8 mouse cellular contexts compared by ENCODE assay signal in the genomic region with DNA sequence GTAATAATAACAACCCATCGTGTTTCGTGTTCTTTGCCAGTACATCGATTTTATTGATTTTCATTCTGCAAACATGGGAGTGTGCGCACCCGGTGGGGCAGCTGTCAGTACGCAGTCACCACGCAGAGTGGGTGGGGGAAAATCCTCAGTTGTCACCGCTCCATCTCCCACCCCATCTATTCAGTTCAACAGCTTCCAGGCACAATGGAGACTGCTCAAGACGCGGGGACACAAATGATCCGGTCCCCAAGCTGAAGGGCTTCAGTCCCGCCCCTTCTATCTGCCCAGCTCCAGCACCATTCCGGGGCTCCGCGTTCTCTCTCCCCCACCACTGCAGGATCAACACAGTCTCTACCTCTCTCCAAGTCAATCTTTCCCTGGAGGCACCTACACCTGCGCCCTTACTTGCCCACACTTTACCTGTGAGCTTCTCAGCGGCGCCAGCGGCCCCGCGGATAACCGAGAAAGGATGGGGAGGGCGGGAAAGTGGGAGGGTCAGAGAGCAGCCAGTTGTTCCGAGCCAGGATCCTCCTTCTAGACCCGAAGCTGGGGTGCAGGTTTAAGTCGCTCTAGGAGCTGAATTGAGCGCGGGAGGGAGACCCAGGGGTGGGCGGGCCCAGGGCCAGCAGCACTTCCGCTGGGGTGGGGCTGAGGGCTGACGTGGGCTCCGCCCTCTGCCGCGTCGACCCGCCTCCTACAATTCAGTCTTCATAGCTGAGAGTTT. TPM values are rescaled to one million over a fixed set of nuclear protein-coding genes. Genes with fewer than 3 reads are reported as not detected.
A peak's percentile ranks its signal among the peaks of the same experiment; 100 is the strongest.
DNase-seq lines count a peak whose midpoint lies in the region; ATAC-seq and TF ChIP-seq lines count a peak whose summit lies in the region.

No protein-coding gene starts in this region.

- peak overlapping the region; percentile 26 for H3K9ac ChIP-seq in ES-Bruce4 (ENCODE audit: low read depth, poor library complexity, severe bottlenecking)
- peak overlapping the region; percentile 46 for H3K9ac ChIP-seq in hindbrain, embryonic 15.5 days
- H3K9ac ChIP-seq in midbrain, embryonic 15.5 days = peak overlapping the region; percentile 34; the same call in 1 of the 2 replicates

- H3K4me2 ChIP-seq in hindbrain, embryonic 15.5 days = peak overlapping the region; percentile 85
- peak overlapping the region; percentile 79 for H3K4me2 ChIP-seq in midbrain, embryonic 15.5 days

- peak; percentile 87 for ATAC-seq in hindbrain, embryonic 15.5 days (ENCODE audit: low FRiP score, low read depth)
- ATAC-seq in midbrain, embryonic 15.5 days (replicated peaks) = peak; percentile 69

- no peak for TF ChIP-seq POLR2A in ES-Bruce4 (IDR thresholded peaks at IDR 0.05; ENCODE audit: insufficient read depth, low read length)

- H3K4me1 ChIP-seq in ES-Bruce4 (ENCODE audit: control insufficient read depth, insufficient read depth, low read length) = no peaks in the 10 kb centered on the region
- peaks cover 34% of the 10 kb centered on the region for H3K4me1 ChIP-seq in hindbrain, embryonic 15.5 days (replicated peaks)
- peaks cover 31% of the 10 kb centered on the region for H3K4me1 ChIP-seq in midbrain, embryonic 15.5 days

- no peak overlapping the region for H3K27ac ChIP-seq in ES-Bruce4 (ENCODE audit: insufficient read depth, low read length)
- peak overlapping the region; percentile 78 for H3K27ac ChIP-seq in gastrocnemius, adult 2 months
- peak overlapping the region; percentile 67 for H3K27ac ChIP-seq in hindbrain, embryonic 15.5 days (replicated peaks)
- peak overlapping the region; percentile 51; the same call in 1 of the 2 replicates for H3K27ac ChIP-seq in midbrain, embryonic 15.5 days

- under 1% methylated on average over 35 of the region's 36 CpGs for WGBS in hindbrain, embryonic 15.5 days
- WGBS in midbrain, embryonic 15.5 days = 0% methylated on average over 36 of the region's 36 CpGs

- no peak for TF ChIP-seq EP300 in ES-Bruce4 (IDR thresholded peaks at IDR 0.05; ENCODE audit: insufficient read depth, low read depth, low read length)

- no peak for TF ChIP-seq CTCF in ES-Bruce4 (IDR thresholded peaks at IDR 0.05; ENCODE audit: low read depth, low read length)
- no peak for TF ChIP-seq CTCF in gastrocnemius, adult 2 months (IDR thresholded peaks at IDR 0.05)

- peak overlapping the region; percentile 64 for H3K4me3 ChIP-seq in ES-Bruce4 (ENCODE audit: low read depth, low read length)
- H3K4me3 ChIP-seq in gastrocnemius, adult 2 months = peak overlapping the region; percentile 83
- peak overlapping the region; percentile 53 for H3K4me3 ChIP-seq in hindbrain, embryonic 15.5 days
- peak overlapping the region; percentile 45 for H3K4me3 ChIP-seq in midbrain, embryonic 15.5 days

- peaks cover 28% of the 10 kb centered on the region for H3K27me3 ChIP-seq in ES-Bruce4 (ENCODE audit: control insufficient read depth, insufficient read depth, low read length, poor library complexity, severe bottlenecking)
- peaks cover 17% of the 10 kb centered on the region for H3K27me3 ChIP-seq in hindbrain, embryonic 15.5 days
- peaks cover 33% of the 10 kb centered on the region for H3K27me3 ChIP-seq in midbrain, embryonic 15.5 days (replicated peaks)

- DNase-seq in adrenal gland, postnatal 4 days (ENCODE audit: low spot score in 2 of 2) = peak; percentile 51 to 56
- DNase-seq in gastrocnemius, adult 2 months = peak; percentile 81
- DNase-seq in liver = peak; percentile 72
- DNase-seq in testis, postnatal 14 days (ENCODE audit: low spot score) = peak; percentile 60
- no peak for DNase-seq in cerebellum, postnatal 36 days

- H3K36me3 ChIP-seq in ES-Bruce4 (ENCODE audit: control insufficient read depth, insufficient read depth, low read length, poor library complexity, severe bottlenecking) = no peaks in the 10 kb centered on the region
- H3K36me3 ChIP-seq in hindbrain, embryonic 15.5 days = no peaks in the 10 kb centered on the region
- no peaks in the 10 kb centered on the region for H3K36me3 ChIP-seq in midbrain, embryonic 15.5 days (replicated peaks)

- no peaks in the 10 kb centered on the region for H3K9me3 ChIP-seq in ES-Bruce4 (replicated peaks; ENCODE audit: control insufficient read depth, insufficient read depth, low read length, poor library complexity, severe bottlenecking)
- no peaks in the 10 kb centered on the region for H3K9me3 ChIP-seq in hindbrain, embryonic 15.5 days
- H3K9me3 ChIP-seq in midbrain, embryonic 15.5 days = no peaks in the 10 kb centered on the region

- intact Hi-C loops in gastrocnemius, adult 2 months (cut with DNase I) = no loop called here

RNA-seq across cellular contexts. Expression of gene Zfp503, which starts 5.8 kb away (rescaled TPM):
- 0.37 and 0.68 TPM in 2 replicates for polyA plus RNA-seq in ES-Bruce4 (2011; ENCODE audit: insufficient read depth, insufficient read length, low read depth, missing spikeins)
- 10 to 100 TPM; 41.7 to 57.4 TPM for total RNA-seq in adrenal gland, postnatal 4 days (2021)
- total RNA-seq in gastrocnemius, adult 2 months (2021) = 10 to 100 TPM in 1 of 2 experiments, 1 to 10 TPM in 1; 8.1 to 10.7 TPM
- polyA plus RNA-seq in hindbrain, embryonic 15.5 days (2015; fragmentation: Nextera tagmentation; extraction: Ambion mirVana) = 11.0 and 13.7 TPM in 2 replicates
- 5.8 and 5.9 TPM in 2 replicates for polyA plus RNA-seq in midbrain, embryonic 15.5 days (2015; fragmentation: Nextera tagmentation; extraction: Ambion mirVana)

RNA-seq across cellular contexts. Expression of gene Lrmda, which starts 24.3 kb away (rescaled TPM):
- polyA plus RNA-seq in ES-Bruce4 (2011; ENCODE audit: insufficient read depth, insufficient read length, low read depth, missing spikeins) = not detected in 2 replicates
- total RNA-seq in adrenal gland, postnatal 4 days (2021) = 1 to 10 TPM; 3.7 to 3.9 TPM
- total RNA-seq in gastrocnemius, adult 2 months (2021) = 1 to 10 TPM; 2.6 to 2.9 TPM
- polyA plus RNA-seq in hindbrain, embryonic 15.5 days (2015; fragmentation: Nextera tagmentation; extraction: Ambion mirVana) = 0.23 and 0.37 TPM in 2 replicates
- polyA plus RNA-seq in midbrain, embryonic 15.5 days (2015; fragmentation: Nextera tagmentation; extraction: Ambion mirVana) = 0.31 and 0.32 TPM in 2 replicates

Comparison
In these comparisons a context has a peak if more than half of its experiments do, and no peak if none do; other contexts are left out.
1. DNase-seq: peak in adrenal gland, postnatal 4 days (2 of 2), gastrocnemius, adult 2 months (single experiment), liver (single experiment) and testis, postnatal 14 days (single experiment); none in cerebellum, postnatal 36 days (0 of 2).
2. Peak in every context shown above with its lines, with median percentiles within 50 percentile points of each other: H3K4me3 ChIP-seq and H3K9ac ChIP-seq.